Mouse (Mus musculus) urinary bladder, adult 18-20 months (tissue): ENCODE data around the gene Gpd1l.

Experiments used
- DNase-seq, 2 experiments: peaks; one replicate each; pipeline ENCODE4 v3.0.0; 2022; ENCODE audit warnings: low spot score in 2 of 2, mixed read lengths in 2 of 2

Gene Gpd1l

GRCm38 (mm10) chr9:114930464-114931090, 3.2 kb downstream of the Gpd1l start:
- peak in 1 of 2 experiments; percentile 79 for DNase-seq

GRCm38 (mm10) chr9:114925571-114925970, 8.2 kb downstream of the Gpd1l start:
- no peak for DNase-seq

- no peak for DNase-seq
These were observed 8.7 kb downstream of the Gpd1l start for GRCm38 (mm10) chr9:114925039-114925438.

- no peak for DNase-seq
These were observed 9.3 kb downstream of the Gpd1l start for GRCm38 (mm10) chr9:114924511-114924910.

- no peak for DNase-seq
These were observed 11.6 kb downstream of the Gpd1l start for GRCm38 (mm10) chr9:114922209-114922608.

- no peak for DNase-seq
These were observed 12.3 kb downstream of the Gpd1l start for GRCm38 (mm10) chr9:114921352-114922081.

GRCm38 (mm10) chr9:114920569-114920968, 13.2 kb downstream of the Gpd1l start:
- DNase-seq = no peak

- peak; percentile 49 to 59 for DNase-seq
These were observed 20.8 kb downstream of the Gpd1l start for GRCm38 (mm10) chr9:114912680-114913649.

- no peak for DNase-seq
These were observed 26.3 kb downstream of the Gpd1l start for GRCm38 (mm10) chr9:114907509-114907908.

- no peak for DNase-seq
These were observed 37.9 kb downstream of the Gpd1l start for GRCm38 (mm10) chr9:114895919-114896318.

GRCm38 (mm10) chr9:114892974-114893373, 40.8 kb downstream of the Gpd1l start:
- DNase-seq = no peak

- no peak for DNase-seq
These were observed 43.4 kb downstream of the Gpd1l start for GRCm38 (mm10) chr9:114890377-114890776.

- DNase-seq = no peak
These were observed 44.9 kb downstream of the Gpd1l start for GRCm38 (mm10) chr9:114888856-114889407.

- DNase-seq = no peak
These were observed 46.1 kb downstream of the Gpd1l start for GRCm38 (mm10) chr9:114887699-114888098.

GRCm38 (mm10) chr9:114885991-114886662, 47.7 kb downstream of the Gpd1l start:
- peak; percentile 3 to 10 for DNase-seq

- no peak for DNase-seq
These were observed 48.2 kb downstream of the Gpd1l start for GRCm38 (mm10) chr9:114885564-114885963.

- DNase-seq = no peak
These were observed 51.8 kb downstream of the Gpd1l start for GRCm38 (mm10) chr9:114881977-114882376.

- DNase-seq = no peak
These were observed 78.5 kb downstream of the Gpd1l start for GRCm38 (mm10) chr9:114855327-114855726.

GRCm38 (mm10) chr9:114854686-114855085, 79.1 kb downstream of the Gpd1l start:
- no peak for DNase-seq

- no peak for DNase-seq
These were observed 80.5 kb downstream of the Gpd1l start for GRCm38 (mm10) chr9:114853336-114853735.
